Mouse (Mus musculus): ENCODE measurements around the gene Plekho1. TPM values are rescaled to one million over a fixed set of nuclear protein-coding genes. Genes with fewer than 3 reads are reported as not detected.

The Plekho1 gene
- polyA plus RNA-seq, 1 experiment from 2014 or later, result 70.0 TPM

- H3K27ac ChIP-seq (ENCODE audit: low read depth, low read length), result no peak overlapping the region
- H3K4me1 ChIP-seq (replicated peaks; ENCODE audit: control insufficient read depth, insufficient read depth, low read length), result peaks cover 21% of the 10 kb centered on the region; the same call in 1 of the 2 replicates
- no peak for ATAC-seq (ENCODE audit: low FRiP score)
- no peak for DNase-seq (ENCODE audit: low spot score)
- H3K4me2 ChIP-seq (replicated peaks; ENCODE audit: low read depth, low read length), result no peak overlapping the region
- H3K27me3 ChIP-seq (ENCODE audit: control insufficient read depth, insufficient read depth, low read length), result no peaks in the 10 kb centered on the region
- H3K36me3 ChIP-seq (ENCODE audit: control insufficient read depth, insufficient read depth, low read length), result peaks cover 20% of the 10 kb centered on the region
- WGBS, result 88% methylated on average over 12 of the region's 12 CpGs
- no peak overlapping the region for H3K4me3 ChIP-seq (ENCODE audit: low read depth, low read length)
- no peaks in the 10 kb centered on the region for H3K9me3 ChIP-seq (ENCODE audit: control insufficient read depth, low read length)
- no peak overlapping the region for H3K9ac ChIP-seq (ENCODE audit: low read depth, low read length)
These were observed 5.3 kb downstream of the Plekho1 start for GRCm38 (mm10) chr3:95990413-95990941.

GRCm38 (mm10) chr3:95988969-95989368, 6.8 kb downstream of the Plekho1 start:
- no peak for DNase-seq (ENCODE audit: low spot score)
- Histone ChIP-seq H3K27me3 (ENCODE audit: control insufficient read depth, insufficient read depth, low read length) (no peaks in the 10 kb centered on the region), H3K4me1 (replicated peaks; ENCODE audit: control insufficient read depth, insufficient read depth, low read length) (peaks cover 19% of the 10 kb centered on the region; the same call in 1 of the 2 replicates), H3K4me3 (ENCODE audit: low read depth, low read length) (no peak overlapping the region), H3K27ac (ENCODE audit: low read depth, low read length) (no peak overlapping the region), H3K36me3 (ENCODE audit: control insufficient read depth, insufficient read depth, low read length) (peaks cover 20% of the 10 kb centered on the region), H3K9me3 (ENCODE audit: control insufficient read depth, low read length) (no peaks in the 10 kb centered on the region), H3K9ac (ENCODE audit: low read depth, low read length) (no peak overlapping the region), H3K4me2 (replicated peaks; ENCODE audit: low read depth, low read length) (no peak overlapping the region)
- 62% methylated on average over 10 of the region's 10 CpGs for WGBS
- ATAC-seq (ENCODE audit: low FRiP score), result no peak

GRCm38 (mm10) chr3:95988138-95988537, 7.7 kb downstream of the Plekho1 start:
- Histone ChIP-seq H3K27me3 (ENCODE audit: control insufficient read depth, insufficient read depth, low read length) (no peaks in the 10 kb centered on the region), H3K27ac (ENCODE audit: low read depth, low read length) (no peak overlapping the region), H3K4me3 (ENCODE audit: low read depth, low read length) (no peak overlapping the region), H3K4me1 (replicated peaks; ENCODE audit: control insufficient read depth, insufficient read depth, low read length) (peaks cover 11% of the 10 kb centered on the region; the same call in 1 of the 2 replicates), H3K36me3 (ENCODE audit: control insufficient read depth, insufficient read depth, low read length) (peaks cover 20% of the 10 kb centered on the region), H3K9me3 (ENCODE audit: control insufficient read depth, low read length) (no peaks in the 10 kb centered on the region), H3K9ac (ENCODE audit: low read depth, low read length) (no peak overlapping the region), H3K4me2 (replicated peaks; ENCODE audit: low read depth, low read length) (no peak overlapping the region)
- WGBS, result 94% methylated on average over 1 of the region's 1 CpGs
- no peak for ATAC-seq (ENCODE audit: low FRiP score)
- no peak for DNase-seq (ENCODE audit: low spot score)

- no peak overlapping the region for H3K4me3 ChIP-seq (ENCODE audit: low read depth, low read length)
- H3K27ac ChIP-seq (ENCODE audit: low read depth, low read length), result no peak overlapping the region
- no peak overlapping the region for H3K4me2 ChIP-seq (replicated peaks; ENCODE audit: low read depth, low read length)
- no peaks in the 10 kb centered on the region for H3K27me3 ChIP-seq (ENCODE audit: control insufficient read depth, insufficient read depth, low read length)
- ATAC-seq (ENCODE audit: low FRiP score), result no peak
- DNase-seq (ENCODE audit: low spot score), result no peak
- WGBS, result 74% methylated on average over 6 of the region's 6 CpGs
- H3K36me3 ChIP-seq (ENCODE audit: control insufficient read depth, insufficient read depth, low read length), result peaks cover 20% of the 10 kb centered on the region
- H3K4me1 ChIP-seq (replicated peaks; ENCODE audit: control insufficient read depth, insufficient read depth, low read length), result peaks cover 11% of the 10 kb centered on the region; the same call in 1 of the 2 replicates
- no peak overlapping the region for H3K9ac ChIP-seq (ENCODE audit: low read depth, low read length)
- no peaks in the 10 kb centered on the region for H3K9me3 ChIP-seq (ENCODE audit: control insufficient read depth, low read length)
These were observed 8.3 kb downstream of the Plekho1 start for GRCm38 (mm10) chr3:95987386-95988110.

GRCm38 (mm10) chr3:95986984-95987383, 8.8 kb downstream of the Plekho1 start:
- Histone ChIP-seq H3K4me2 (replicated peaks; ENCODE audit: low read depth, low read length) (no peak overlapping the region), H3K4me1 (replicated peaks; ENCODE audit: control insufficient read depth, insufficient read depth, low read length) (peaks cover 11% of the 10 kb centered on the region; the same call in 1 of the 2 replicates), H3K27me3 (ENCODE audit: control insufficient read depth, insufficient read depth, low read length) (no peaks in the 10 kb centered on the region), H3K9me3 (ENCODE audit: control insufficient read depth, low read length) (no peaks in the 10 kb centered on the region), H3K27ac (ENCODE audit: low read depth, low read length) (no peak overlapping the region), H3K36me3 (ENCODE audit: control insufficient read depth, insufficient read depth, low read length) (peaks cover 20% of the 10 kb centered on the region), H3K9ac (ENCODE audit: low read depth, low read length) (no peak overlapping the region), H3K4me3 (ENCODE audit: low read depth, low read length) (no peak overlapping the region)
- DNase-seq (ENCODE audit: low spot score), result no peak
- 71% methylated on average over 4 of the region's 4 CpGs for WGBS
- ATAC-seq (ENCODE audit: low FRiP score), result no peak

GRCm38 (mm10) chr3:95986001-95986622, 9.7 kb downstream of the Plekho1 start:
- Histone ChIP-seq H3K9me3 (ENCODE audit: control insufficient read depth, low read length) (no peaks in the 10 kb centered on the region), H3K27ac (ENCODE audit: low read depth, low read length) (peak overlapping the region; percentile 84), H3K27me3 (ENCODE audit: control insufficient read depth, insufficient read depth, low read length) (no peaks in the 10 kb centered on the region), H3K4me1 (replicated peaks; ENCODE audit: control insufficient read depth, insufficient read depth, low read length) (peaks cover 11% of the 10 kb centered on the region; the same call in 1 of the 2 replicates), H3K4me2 (replicated peaks; ENCODE audit: low read depth, low read length) (peak overlapping the region; percentile 40), H3K36me3 (ENCODE audit: control insufficient read depth, insufficient read depth, low read length) (peaks cover 14% of the 10 kb centered on the region), H3K9ac (ENCODE audit: low read depth, low read length) (peak overlapping the region; percentile 40), H3K4me3 (ENCODE audit: low read depth, low read length) (peak overlapping the region; percentile 14)
- DNase-seq (ENCODE audit: low spot score) (peak; percentile 76), ATAC-seq (ENCODE audit: low FRiP score) (peak; percentile 46)
- WGBS, result under 1% methylated on average over 21 of the region's 21 CpGs

- Histone ChIP-seq H3K27ac (ENCODE audit: low read depth, low read length) (peak overlapping the region; percentile 84), H3K9me3 (ENCODE audit: control insufficient read depth, low read length) (no peaks in the 10 kb centered on the region), H3K27me3 (ENCODE audit: control insufficient read depth, insufficient read depth, low read length) (no peaks in the 10 kb centered on the region), H3K4me2 (replicated peaks; ENCODE audit: low read depth, low read length) (peak overlapping the region; percentile 40), H3K36me3 (ENCODE audit: control insufficient read depth, insufficient read depth, low read length) (peaks cover 14% of the 10 kb centered on the region), H3K9ac (ENCODE audit: low read depth, low read length) (peak overlapping the region; percentile 1; the same call in 1 of the 2 replicates), H3K4me1 (replicated peaks; ENCODE audit: control insufficient read depth, insufficient read depth, low read length) (peaks cover 11% of the 10 kb centered on the region; the same call in 1 of the 2 replicates), H3K4me3 (ENCODE audit: low read depth, low read length) (0 out of 2 replicates have a peak overlapping the region, but pooled peaks have one; percentile 4)
- DNase-seq (ENCODE audit: low spot score), result peak; percentile 70
- WGBS, result 5% methylated on average over 12 of the region's 12 CpGs
- peak; percentile 86 for ATAC-seq (ENCODE audit: low FRiP score)
These were observed 10.4 kb downstream of the Plekho1 start for GRCm38 (mm10) chr3:95985209-95986000.

GRCm38 (mm10) chr3:95982129-95982528, 13.7 kb downstream of the Plekho1 start:
- no peak for ATAC-seq (ENCODE audit: low FRiP score)
- H3K9me3 ChIP-seq (ENCODE audit: control insufficient read depth, low read length), result no peaks in the 10 kb centered on the region
- 93% methylated on average over 4 of the region's 4 CpGs for WGBS

More at GRCm38 (mm10) chr3:95982129-95982528, 13.7 kb downstream of the Plekho1 start:
- Histone ChIP-seq H3K27me3 (ENCODE audit: control insufficient read depth, insufficient read depth, low read length) (no peaks in the 10 kb centered on the region), H3K4me1 (replicated peaks; ENCODE audit: control insufficient read depth, insufficient read depth, low read length) (peaks cover 11% of the 10 kb centered on the region; the same call in 1 of the 2 replicates), H3K4me3 (ENCODE audit: low read depth, low read length) (no peak overlapping the region), H3K27ac (ENCODE audit: low read depth, low read length) (no peak overlapping the region), H3K9ac (ENCODE audit: low read depth, low read length) (no peak overlapping the region), H3K36me3 (ENCODE audit: control insufficient read depth, insufficient read depth, low read length) (no peaks in the 10 kb centered on the region), H3K4me2 (replicated peaks; ENCODE audit: low read depth, low read length) (no peak overlapping the region)
- no peak for DNase-seq (ENCODE audit: low spot score)
